Mouse (Mus musculus) cerebellum, adult 2 months (tissue): ENCODE results near the gene Hmg20a. TPM values are rescaled to one million over a fixed set of nuclear protein-coding genes. Genes with fewer than 3 reads are reported as not detected.

Experiments used
- DNase-seq, 2 experiments: peaks; one replicate each; pipeline ENCODE4 v3.0.0; 2021
- H3K27ac ChIP-seq: fragments of 200-500 bp; 2 replicates; pipeline ENCODE4 v1.5.1; 2012; ENCODE audit warnings: low read length, control low read depth, inconsistent platforms; ENCODE audit not compliant: insufficient read depth
- H3K27me3 ChIP-seq: fragments of 200-500 bp; 2 replicates; pipeline ENCODE4 v1.6.1; 2012; ENCODE audit warnings: inconsistent platforms, mild to moderate bottlenecking, low read length, moderate library complexity; ENCODE audit not compliant: control insufficient read depth, insufficient read depth
- H3K4me1 ChIP-seq: fragments of 200-500 bp; 2 replicates; pipeline ENCODE4 v1.6.1; 2011; ENCODE audit warnings: low read length; ENCODE audit not compliant: control insufficient read depth, insufficient read depth
- H3K4me3 ChIP-seq: fragments of 200-500 bp; replicated peaks from 2 replicates; pipeline ENCODE3; 2011; ENCODE audit warnings: mild to moderate bottlenecking, low read depth, low read length, control low read depth; ENCODE audit not compliant: insufficient read depth
- CTCF ChIP-seq: fragments of 200-500 bp; IDR thresholded peaks from 2 replicates; pipeline ENCODE4 v1.5.1; 2011; ENCODE audit warnings: low read depth, mild to moderate bottlenecking, control low read depth, low read length, moderate library complexity, borderline replicate concordance; ENCODE audit not compliant: insufficient read depth
- POLR2A ChIP-seq: fragments of 200-500 bp; IDR thresholded peaks from 2 replicates; pipeline ENCODE4 v1.6.1; 2011; ENCODE audit warnings: low read length, control low read depth, borderline replicate concordance; ENCODE audit not compliant: insufficient read depth
- WGBS: fragments of 180-500 bp; shearing (Covaris S2); methylation state at CpG from one replicate; pipeline ENCODE4 v1.1.7; 2018; 5-methylcytosine and 5-hydroxymethylcytosine counted together
- polyA plus RNA-seq: library from polyadenylated mRNA; depleted of rRNA; stranded (reverse); fragments of >200 nt; gene quantifications from 2 replicates; pipeline ENCODE4 v1.2.3, GENCODE M21; 2012

Hmg20a gene
- polyA plus RNA-seq, 1 experiment, result 59.7 TPM

GRCm38 (mm10) chr9:56506931-56507681, 88.7 kb downstream of the Hmg20a start:
- DNase-seq, result peak; percentile 50 to 51
- WGBS, result 10% methylated on average over 25 of the region's 25 CpGs
- Histone ChIP-seq H3K27me3 (no peaks in the 10 kb centered on the region), H3K27ac (peak overlapping the region; percentile 78), H3K4me3 (peak overlapping the region; percentile 52), H3K4me1 (peaks cover 9% of the 10 kb centered on the region)
- TF ChIP-seq CTCF (no peak), POLR2A (no peak)

- no peak for DNase-seq
- H3K4me1 ChIP-seq, result peaks cover 8% of the 10 kb centered on the region
Measured at GRCm38 (mm10) chr9:56507682-56508061, 89.3 kb downstream of the Hmg20a start.

GRCm38 (mm10) chr9:56508835-56509451, 90.5 kb downstream of the Hmg20a start:
- H3K27me3 ChIP-seq, result no peaks in the 10 kb centered on the region
- 62% methylated on average over 11 of the region's 11 CpGs for WGBS
- peak in 1 of 2 experiments; percentile 22 for DNase-seq
- TF ChIP-seq CTCF, result no peak
- no peak overlapping the region for H3K27ac ChIP-seq
- H3K4me3 ChIP-seq, result no peak overlapping the region
- H3K4me1 ChIP-seq, result peaks cover 8% of the 10 kb centered on the region

More at GRCm38 (mm10) chr9:56507682-56508061, 89.3 kb downstream of the Hmg20a start:
- TF ChIP-seq CTCF (no peak), POLR2A (no peak)
- Histone ChIP-seq H3K4me3 (peak overlapping the region; percentile 52), H3K27me3 (no peaks in the 10 kb centered on the region), H3K27ac (peak overlapping the region; percentile 78)
- WGBS, result 52% methylated on average over 4 of the region's 4 CpGs

- H3K4me3 ChIP-seq, result no peak overlapping the region
- WGBS, result 86% methylated on average over 2 of the region's 2 CpGs
- TF ChIP-seq POLR2A (no peak), CTCF (no peak)
- no peaks in the 10 kb centered on the region for H3K27me3 ChIP-seq
- peaks cover 5% of the 10 kb centered on the region; the same call in 1 of the 2 replicates for H3K4me1 ChIP-seq
- no peak overlapping the region for H3K27ac ChIP-seq
- no peak for DNase-seq
Measured at GRCm38 (mm10) chr9:56510281-56510680, 91.9 kb downstream of the Hmg20a start.

- TF ChIP-seq CTCF (no peak), POLR2A (no peak)
- Histone ChIP-seq H3K27ac (no peak overlapping the region), H3K27me3 (no peaks in the 10 kb centered on the region), H3K4me1 (no peaks in the 10 kb centered on the region; the same call in 1 of the 2 replicates), H3K4me3 (no peak overlapping the region)
- WGBS, result 90% methylated on average over 4 of the region's 4 CpGs
- DNase-seq, result no peak
Measured at GRCm38 (mm10) chr9:56512486-56512885, 94.1 kb downstream of the Hmg20a start.

- WGBS, result 48% methylated on average over 5 of the region's 5 CpGs
- H3K27me3 ChIP-seq, result no peaks in the 10 kb centered on the region
- H3K4me1 ChIP-seq, result no peaks in the 10 kb centered on the region
- no peak overlapping the region for H3K27ac ChIP-seq
- H3K4me3 ChIP-seq, result no peak overlapping the region
- DNase-seq, result no peak
- TF ChIP-seq POLR2A, result no peak
- TF ChIP-seq CTCF, result no peak
Measured at GRCm38 (mm10) chr9:56515110-56515509, 96.7 kb downstream of the Hmg20a start.

- Histone ChIP-seq H3K4me1 (no peaks in the 10 kb centered on the region), H3K27me3 (no peaks in the 10 kb centered on the region), H3K27ac (no peak overlapping the region), H3K4me3 (no peak overlapping the region)
- DNase-seq, result no peak
- WGBS, result 60% methylated on average over 3 of the region's 3 CpGs
- no peak for TF ChIP-seq POLR2A
- TF ChIP-seq CTCF, result no peak
Measured at GRCm38 (mm10) chr9:56516219-56516618, 97.8 kb downstream of the Hmg20a start.
